Mouse (Mus musculus): ENCODE data around the gene Sept5.

Sept5 gene

DNA sequence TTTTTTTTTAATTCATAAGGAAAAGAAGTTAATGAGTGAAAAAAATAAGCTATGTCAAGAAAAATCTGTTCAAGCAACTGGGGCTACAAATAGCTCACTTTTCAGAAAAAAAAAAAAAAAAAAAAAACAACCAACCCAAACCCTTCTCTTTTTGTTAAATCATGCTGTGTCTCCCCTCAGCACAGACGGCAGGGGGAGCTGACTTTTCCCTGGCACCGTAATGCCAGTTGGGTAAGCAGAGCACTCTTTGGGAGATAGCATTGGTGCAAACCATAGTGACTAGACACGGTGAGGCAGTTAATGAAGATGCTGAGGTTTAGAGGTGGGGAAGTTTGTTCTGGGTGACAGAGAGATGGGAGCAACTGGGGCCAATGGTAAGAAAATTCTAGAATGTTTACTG, 2.3 kb upstream of the Sept5 start:
- DNase-seq (ENCODE audit: low spot score), result no peak

DNA sequence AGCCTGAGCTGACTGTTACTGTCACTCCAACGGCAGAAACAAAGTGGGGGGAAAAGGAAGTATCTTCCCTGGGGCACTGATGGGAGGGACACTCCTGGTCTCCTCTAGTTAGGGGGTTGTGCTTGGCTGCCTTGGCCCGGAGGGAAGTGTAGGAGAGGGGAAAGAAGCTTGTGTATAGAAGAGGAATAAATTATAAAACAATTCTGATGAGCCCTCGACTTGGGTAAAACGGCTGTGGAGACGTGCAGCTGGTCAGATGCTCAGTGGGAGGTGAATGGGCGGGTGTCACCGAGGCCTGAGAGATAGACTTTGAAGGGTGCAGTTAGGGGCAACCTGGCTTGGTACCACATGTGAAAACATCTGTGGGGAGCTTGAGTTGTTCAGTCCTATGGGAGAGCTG, 1.4 kb upstream of the Sept5 start:
- no peak for DNase-seq (ENCODE audit: low spot score)

DNA sequence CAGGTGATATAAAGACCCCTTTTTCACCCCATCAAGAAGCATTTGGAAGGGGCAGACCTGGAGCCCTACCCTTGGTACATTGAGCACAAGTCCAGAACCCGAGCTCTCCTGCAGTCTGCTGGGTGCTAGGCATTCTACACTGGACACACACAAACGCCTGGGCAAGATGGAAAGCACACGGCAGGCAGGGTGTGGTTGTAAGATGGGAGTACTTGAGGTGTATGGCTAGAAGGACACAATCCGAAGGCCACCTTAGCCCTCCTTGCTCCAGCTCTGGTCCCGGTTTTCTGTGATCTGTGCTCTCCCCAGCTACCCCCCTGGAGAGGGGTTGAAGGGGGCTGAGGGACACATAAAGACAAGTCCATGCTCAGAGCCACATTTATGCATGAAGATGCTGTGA, 537 bp upstream of the Sept5 start:
- DNase-seq (ENCODE audit: low spot score), result no peak

DNA sequence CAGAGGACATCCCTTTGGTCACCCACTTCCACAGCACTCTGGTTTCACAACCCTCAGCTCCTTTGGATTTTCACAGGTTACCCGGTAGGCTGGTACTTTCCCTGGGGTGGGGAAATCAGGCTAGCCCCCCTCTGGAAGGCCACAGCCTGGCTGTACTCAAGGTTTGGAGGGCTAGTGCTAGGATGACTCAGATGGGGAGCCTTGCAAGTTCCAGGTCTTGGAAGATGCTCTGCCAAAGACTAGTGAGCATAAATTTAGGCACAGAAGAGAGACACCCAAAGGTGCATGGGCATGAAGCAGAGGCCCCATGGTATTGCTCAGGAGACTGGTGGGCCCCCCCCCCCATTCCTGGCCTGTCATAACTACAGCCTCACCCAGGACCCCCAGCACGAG, 810 bp downstream of the Sept5 start:
- no peak for DNase-seq (ENCODE audit: low spot score)

DNA sequence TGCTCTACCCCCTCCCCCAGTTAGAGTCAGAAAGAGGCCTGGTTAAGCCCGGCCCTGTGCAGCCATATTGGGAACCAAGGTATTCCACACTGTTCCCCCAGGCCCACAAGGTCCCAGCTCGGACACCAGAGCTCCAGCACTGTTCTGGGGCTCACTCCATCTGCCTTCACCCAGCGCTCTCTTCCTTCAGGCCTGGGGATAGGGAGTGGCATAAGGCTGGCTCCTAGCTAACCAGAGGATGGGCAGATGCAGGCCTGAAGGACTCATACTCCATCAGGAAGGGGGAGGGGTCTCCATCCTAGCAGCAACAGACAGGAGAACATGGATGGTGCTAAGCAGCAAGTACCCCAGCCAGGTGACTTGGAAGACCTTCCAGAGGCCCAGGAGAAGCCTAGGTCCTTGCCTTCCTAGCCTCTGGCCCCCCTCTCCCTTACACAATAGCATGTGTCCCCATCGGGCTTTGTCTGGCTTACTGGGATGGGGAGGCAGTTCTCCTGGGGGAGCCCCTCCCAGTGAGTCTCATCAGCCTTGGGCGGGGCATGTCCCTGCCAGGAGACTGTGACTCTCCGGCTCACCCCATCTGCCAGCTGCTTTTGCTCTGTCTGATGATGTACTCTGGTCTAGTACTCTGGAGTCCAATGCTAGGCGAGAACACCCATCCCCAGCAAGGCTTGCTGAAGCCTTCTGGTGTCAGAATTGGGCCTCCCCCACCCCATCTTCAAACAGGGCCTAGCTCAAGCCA, 1.4 kb downstream of the Sept5 start:
- no peak for DNase-seq (ENCODE audit: low spot score)

DNA sequence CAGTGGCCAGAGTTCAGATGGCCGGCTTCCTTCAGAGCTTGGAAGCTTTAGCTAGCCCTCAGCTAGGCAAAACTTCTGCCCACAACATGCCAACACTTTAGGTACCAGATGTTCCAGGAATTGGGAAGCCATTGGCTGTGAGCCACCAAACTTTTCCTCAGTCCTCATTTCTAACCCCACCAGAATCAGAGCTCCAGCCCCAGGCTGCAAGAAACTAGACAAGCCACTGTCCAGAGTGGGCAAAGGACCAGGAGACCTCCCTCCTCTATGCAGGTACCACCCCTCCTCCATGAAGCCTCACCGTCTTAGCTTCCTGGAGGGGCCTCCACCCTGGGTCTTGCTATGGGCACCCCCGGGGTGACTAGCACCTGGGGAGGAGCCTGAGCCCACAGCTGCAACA, 2.6 kb downstream of the Sept5 start:
- no peak for DNase-seq (ENCODE audit: low spot score)

DNA sequence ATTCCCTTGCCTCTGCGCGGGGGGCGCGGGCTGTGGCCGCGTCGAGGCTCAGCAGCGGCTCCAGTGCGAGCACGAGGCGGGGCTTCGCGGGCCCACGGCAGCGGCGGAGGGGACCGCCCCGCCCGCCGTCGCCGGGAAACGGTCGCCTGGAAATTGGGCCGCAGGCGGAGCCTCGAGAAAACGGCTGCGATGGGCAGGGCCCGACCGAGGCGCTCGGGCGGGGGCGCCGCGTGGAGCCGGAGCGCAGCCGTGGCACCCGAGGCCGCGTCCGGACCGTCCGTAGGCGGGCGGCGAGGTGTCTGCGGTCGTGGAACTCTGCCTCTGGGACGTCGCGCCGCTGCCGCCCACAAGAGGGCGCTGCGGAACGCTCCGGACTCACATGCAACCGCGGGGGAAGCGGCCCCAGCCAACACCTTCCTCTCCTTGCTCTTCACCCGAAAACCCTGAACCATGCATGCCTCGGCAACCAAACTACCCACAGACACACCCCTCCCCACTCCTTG, 3.3 kb downstream of the Sept5 start, which contains the start of gene Gm49601:
TSS of gene Gm49601 (minus strand) at position 52 of the 503 bp plus-strand sequence.
- peak; percentile 66 for DNase-seq (ENCODE audit: low spot score)

DNA sequence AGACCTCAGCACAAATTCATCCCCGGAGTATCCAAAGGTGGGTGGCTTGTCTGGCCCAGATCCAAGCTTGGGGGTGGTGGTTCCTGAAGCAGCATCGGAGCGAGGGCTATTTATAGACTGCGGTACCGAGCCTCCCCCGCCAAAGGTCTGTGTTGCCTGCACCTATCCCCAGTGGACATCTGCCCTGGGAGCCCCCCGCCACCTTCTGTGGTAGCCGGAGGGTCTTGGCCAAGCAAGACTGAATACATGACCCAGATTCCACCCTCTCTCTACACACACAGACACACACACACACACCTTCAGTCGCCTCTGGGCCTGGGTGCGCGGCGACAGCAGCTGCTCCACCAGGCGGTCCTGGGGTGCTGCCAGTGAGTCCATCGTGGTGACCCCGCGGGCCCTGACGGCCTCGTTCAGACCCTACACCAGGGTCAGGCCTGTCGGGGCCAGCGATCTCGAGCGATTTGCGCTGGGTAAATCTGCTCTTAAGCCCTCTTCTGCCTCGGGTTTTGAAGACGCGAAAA, 3.9 kb downstream of the Sept5 start:
- no peak for DNase-seq (ENCODE audit: low spot score)

DNA sequence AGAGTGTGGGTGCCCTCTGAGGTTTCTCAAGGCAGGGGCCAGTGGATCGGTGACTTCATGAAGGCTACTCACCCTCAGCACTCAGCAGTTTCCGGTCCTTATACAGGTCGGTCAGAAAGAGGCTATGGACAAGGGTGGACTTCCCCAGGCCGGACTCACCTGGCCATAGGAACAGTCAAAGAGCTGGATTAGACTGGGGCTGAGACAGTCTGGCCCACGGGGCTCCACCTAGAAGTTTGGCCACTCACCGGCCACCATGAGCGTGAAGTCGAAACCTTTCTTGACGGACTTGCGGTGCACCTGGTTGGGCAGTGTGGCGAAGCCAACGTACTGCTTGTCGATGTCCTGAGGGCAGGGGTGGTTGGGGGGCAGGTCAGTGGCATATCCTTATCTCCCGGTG, 4.7 kb downstream of the Sept5 start:
- no peak for DNase-seq (ENCODE audit: low spot score)

DNA sequence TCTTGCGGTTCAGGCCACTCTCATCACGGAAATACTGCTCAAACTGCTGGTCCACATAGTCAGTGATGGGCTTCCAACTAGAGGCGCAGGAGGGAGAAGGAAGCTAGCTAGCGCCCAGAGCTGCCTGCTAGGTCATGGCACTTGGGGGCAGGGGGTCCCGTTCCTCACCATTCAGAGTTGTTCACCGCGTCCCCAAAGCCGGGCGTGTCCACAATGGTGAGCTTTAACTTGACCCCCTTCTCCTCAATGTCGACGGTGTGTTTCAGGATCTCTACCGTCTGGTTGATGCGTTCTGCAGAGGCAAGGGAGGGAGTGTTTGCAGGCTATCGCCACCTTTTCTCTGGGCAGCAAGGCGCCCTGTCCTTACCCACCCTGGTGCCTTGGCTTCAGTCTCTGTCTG, 5.1 kb downstream of the Sept5 start:
- DNase-seq (ENCODE audit: low spot score), result no peak

DNA sequence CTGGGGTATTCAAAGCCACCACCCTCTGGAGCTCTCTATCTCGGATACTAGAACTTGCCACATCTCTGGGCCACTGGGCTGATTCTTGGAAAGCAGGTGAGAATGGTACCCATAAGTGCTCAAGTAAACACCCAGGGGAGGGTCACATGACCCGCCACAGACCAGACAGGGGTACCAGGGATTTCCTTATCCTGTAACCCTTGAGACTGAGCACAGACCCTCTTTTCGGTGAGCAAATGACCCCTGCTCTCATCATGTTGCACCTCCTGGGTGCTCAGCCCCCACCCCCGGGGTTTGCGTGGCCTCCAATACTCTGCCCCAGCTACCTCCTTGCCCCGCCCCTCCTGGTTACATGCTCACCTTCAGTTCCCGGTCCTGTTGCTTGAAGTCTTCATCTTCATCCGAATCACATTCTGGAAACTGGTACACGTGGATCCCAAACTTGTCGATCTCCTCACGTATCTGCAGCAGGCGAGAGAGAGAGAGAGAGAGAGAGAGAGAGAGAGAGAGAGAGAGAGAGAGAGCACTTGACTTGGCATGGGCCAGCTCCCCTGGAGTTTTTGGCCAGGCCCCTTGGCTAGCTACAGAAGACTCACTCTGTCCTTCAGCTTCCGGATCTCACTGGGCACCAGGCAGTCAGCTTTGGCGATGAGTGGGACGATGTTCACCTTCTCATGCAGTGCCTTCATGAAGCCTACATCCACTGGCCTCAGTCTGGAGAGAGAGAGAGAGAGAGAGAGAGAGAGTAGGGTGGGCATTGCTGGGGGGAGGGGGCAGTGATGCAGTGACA, 5.8 kb downstream of the Sept5 start:
- DNase-seq (ENCODE audit: low spot score), result no peak

DNA sequence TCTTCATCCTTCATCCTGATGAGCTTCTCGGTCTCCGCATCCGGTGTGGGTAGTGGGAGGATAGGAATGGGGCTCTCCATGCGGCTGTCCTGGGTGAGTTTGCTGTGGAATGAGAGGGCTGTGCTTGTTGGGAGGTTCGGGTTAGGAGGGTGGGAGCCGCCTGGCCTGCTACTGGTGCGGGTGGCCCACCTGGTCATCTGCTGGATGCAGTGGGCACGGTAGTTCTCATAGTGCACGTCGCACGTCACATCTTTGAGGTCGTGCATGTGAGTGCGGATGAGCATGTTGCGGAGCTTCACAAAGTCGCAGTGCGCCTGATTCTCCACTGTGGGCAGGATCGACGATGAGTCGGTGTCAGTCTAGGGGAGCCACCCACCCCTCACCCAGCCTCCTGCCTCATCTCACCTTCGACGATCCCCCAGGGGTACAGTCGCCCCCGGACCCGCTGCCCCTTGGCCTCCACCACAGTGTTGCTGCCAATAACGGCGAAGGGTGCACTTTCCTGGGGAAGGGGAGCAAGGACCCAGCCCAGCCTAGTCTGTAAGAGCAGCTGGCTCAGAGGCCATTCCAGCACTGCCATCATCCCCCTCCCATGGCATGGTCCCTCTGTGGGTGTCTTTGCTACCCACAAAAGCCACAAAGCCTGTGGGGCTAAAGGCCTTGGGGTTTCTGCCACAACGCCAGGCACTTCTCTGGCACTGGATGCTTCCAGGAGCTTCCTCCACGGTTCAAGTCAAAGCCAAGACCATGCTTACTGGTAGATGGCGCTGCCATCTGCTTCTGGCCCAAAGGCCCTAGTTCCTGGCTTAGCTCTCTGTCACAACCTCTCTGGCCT, 6.6 kb downstream of the Sept5 start:
- no peak for DNase-seq (ENCODE audit: low spot score)

DNA sequence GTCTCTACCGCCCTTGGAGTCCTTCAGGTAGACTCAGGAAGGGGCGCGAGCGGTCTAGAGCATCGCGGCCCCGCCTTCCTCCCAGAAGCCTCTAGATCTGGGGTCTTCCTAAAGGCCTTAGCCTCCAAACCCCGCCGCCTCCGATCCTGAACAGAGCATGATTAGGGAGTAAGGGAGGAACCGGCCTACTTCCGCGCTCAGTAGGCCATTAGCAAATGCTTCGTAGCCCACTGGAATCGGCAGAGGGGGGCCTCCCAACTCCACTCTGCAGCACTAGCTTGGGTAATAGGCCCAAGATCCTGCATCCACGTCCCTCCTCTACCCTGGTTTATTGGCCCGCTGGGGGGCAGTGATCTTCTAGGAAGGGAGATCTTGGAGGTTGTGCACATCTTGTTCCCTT, 7.7 kb downstream of the Sept5 start, which contains the start of gene Gp1bb:
TSS of gene Gp1bb (minus strand) at position 385 of the 400 bp plus-strand sequence.
- DNase-seq (ENCODE audit: low spot score), result no peak

DNA sequence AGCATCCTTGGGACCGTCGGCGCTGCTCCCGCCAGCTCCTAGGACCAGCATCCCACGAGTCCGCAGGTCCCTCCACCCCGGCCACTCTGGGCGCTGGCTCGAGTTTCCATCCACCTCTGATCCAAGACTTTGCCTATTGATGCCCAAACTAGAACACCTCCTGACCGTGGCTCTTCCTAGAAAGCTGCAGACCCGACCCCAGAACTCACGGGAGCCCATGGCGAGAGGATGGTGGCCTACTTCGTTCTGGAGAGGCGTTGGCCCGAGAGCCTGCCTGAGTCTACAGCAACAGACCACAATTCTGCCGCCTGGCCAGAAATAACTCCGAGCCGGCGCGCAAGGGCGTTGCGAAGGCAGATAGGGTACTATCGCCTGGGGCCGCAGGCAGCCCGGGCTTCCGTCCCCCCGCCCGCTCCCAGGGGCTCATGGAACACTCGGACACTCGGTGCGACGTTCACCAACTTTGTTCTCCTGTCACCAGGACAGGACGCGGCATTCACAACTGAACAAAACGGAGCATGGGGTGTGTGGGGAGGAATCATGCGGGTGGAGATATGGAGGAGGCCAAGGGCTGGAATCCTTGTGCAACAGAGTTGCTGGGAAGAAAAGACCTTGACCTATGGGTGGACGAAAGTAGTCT, 8.3 kb downstream of the Sept5 start:
- DNase-seq (ENCODE audit: low spot score), result no peak

DNA sequence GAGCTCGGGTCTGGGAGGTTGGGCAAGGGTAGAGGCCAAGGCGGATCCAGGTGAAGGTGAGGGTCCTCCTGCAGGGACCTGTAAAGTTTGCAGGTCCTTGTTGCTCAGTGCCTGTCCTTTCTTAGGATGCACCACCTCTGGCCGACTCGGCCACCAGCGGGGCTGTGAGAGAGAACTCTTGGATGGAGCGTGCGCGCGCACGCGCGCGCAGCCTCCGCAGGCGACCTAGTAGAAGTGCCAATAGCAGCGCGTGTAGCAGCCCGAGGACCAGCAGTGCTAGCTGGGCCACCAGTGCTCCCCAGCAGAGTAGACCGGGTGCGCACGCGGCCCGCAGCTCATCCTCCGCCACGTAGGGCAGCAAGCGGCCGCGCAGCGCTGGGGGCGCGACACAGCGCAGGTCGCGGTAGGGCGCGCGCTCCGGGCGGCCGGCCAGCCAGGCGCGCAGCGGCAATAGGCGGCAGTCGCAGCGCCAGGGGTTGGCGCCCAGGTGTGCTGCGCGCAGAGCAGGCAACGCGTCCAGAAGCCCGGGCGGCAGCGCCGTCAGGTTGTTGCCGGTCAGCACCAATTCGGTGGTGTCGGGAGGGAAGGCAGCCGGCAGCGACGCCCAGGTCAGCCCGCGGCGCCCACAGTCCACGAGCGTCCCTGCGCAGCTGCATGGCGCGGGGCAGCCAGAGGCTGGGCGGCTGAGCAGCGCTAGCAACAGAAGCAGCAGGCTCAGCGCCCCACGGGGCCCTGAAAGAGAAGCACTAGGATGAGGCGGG, 9.0 kb downstream of the Sept5 start:
- no peak for DNase-seq (ENCODE audit: low spot score)

DNA sequence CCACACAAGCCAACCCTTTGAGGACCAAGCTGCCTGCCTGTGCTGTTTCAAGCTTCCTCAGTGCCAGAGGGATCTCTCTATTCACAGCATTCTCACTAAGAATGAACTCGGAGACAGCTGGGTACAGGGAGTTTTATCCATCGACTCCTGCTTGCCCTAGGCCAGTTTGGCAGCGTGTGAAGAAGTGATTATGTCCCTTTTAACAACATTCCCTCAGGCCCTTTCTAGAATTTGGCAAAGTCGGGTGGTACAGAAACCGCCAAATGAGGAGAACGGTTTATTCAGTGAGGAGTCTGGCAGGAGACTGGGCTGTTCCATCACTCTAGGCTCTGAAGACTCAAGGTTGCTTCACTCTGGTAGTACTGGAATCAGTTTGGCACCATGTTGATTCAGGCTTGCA, 9.6 kb downstream of the Sept5 start:
- no peak for DNase-seq (ENCODE audit: low spot score)

DNA sequence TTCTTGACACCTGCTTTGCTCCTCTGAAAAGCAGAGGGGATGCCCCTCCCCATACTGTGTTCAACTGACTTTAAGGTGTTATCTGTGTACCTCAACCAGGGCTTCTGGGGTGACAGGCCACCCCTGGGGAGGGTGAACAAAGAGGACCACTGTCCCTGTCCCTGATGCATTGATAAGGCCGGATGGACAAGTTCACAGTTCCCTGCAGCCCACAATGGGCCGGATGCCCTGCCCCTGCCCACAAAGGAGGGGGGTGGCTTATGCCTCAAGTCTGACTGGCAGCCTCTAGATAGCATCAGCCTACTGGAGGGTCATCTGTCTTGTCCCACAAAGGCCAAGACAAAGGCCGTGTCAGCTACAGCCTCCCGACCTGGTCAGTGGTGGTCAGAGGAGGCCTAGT, 10.6 kb downstream of the Sept5 start:
- DNase-seq (ENCODE audit: low spot score), result no peak

DNA sequence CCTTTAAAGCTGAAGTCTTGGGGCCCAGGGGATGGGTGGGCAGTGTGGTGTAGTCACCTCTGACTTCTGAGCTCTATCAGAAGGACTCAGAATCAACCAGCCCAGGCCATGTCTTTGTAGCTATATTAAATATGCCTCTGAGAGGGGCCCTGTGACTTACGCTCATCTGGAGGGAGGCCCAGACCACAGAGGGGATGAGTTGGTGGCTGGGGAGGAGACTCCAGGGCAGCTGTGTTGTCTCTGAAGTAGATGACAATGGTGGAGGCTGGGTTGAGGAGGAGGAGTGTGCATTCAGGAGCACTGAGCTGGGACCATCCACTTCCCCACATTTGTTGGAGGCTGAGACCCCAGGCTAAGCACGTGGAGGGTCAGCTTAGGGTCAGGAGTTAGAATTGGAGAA, 11.5 kb downstream of the Sept5 start:
- DNase-seq (ENCODE audit: low spot score), result no peak

DNA sequence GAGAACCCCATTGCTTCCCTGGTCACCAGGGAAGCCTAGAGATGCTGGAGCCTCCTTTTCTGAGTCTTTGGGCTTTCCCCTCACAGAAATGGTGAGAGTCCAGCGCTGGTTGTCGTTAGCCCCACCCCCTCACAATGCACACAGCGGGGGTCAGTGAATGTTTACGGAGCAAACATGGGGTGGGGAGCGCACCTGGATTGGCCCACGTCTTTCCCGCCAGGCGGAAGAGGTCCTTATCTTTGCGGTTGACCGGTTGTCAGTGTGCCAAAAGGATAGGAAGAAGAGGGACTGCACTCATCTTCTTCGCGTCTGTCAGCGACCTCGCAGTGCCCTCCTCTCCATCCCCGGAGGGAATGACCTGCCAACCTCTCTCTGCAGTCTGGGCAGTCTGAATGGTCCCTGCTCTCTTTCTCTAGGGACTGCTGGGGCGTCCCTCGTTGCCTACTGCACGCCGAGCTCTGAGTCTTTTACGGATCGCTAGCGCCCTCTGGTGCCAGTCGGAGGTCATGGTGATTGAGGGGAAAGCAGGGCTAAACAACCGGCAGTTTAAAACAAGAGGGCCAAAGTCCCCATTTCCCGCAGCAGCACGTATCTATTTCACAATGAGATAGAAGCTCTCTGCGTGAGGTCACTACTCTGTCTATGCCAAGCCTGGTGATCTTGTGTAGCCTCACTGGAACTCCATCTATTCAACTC, 12.2 kb downstream of the Sept5 start:
- DNase-seq (ENCODE audit: low spot score), result peak; percentile 80

DNA sequence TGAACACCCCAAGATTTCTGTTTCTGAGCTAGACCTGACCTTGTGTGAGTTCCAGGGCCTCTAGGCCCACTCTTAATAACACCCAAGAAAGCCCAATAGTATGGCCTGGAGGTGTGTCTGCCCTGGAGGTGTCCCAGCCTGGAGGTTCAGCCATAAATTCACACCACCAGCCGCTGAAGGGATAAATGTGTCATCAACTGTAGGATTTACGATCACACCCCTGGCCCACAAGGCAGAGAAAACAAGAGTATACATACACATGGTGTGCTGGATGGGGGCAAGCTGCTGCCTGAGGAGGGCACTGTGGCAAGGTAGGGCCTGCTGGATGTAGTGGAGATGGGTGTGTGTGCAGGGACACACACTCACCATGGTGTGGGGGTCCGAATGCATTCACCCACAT, 16.5 kb downstream of the Sept5 start:
- DNase-seq (ENCODE audit: low spot score), result no peak

Data from ovary, postnatal 10 days (tissue).